In genomic region chr1:144033498-144033897, GRCm38 (mm10) we compare ENCODE assay signal across 24 mouse cellular contexts.
"Had no signal": no experiment of that assay in that cellular context is flagged by ENCODE, and none has a peak within 500 bp of the region (broad histone marks: within the 10 kb centered on the region; RNA-seq: fewer than 3 reads in every experiment).

No protein-coding gene starts in this region.

- DNase-seq: gastrocnemius, postnatal 14 days; gastrocnemius, postnatal 36 days; heart, adult 18-20 months; heart, postnatal 10 days; heart, postnatal 4 days; kidney, adult 18-20 months; kidney, adult 8-10 months; kidney, postnatal 10 days; kidney, postnatal 25 days; layer of hippocampus, adult 9-11 months; layer of hippocampus, postnatal 36 days; liver; liver, embryonic 13.5 days had no signal

- H3K27ac ChIP-seq: heart, embryonic 10.5 days; hindbrain, embryonic 10.5 days; hindbrain, embryonic 12.5 days; hindbrain, embryonic 14.5 days; limb, embryonic 10.5 days; limb, embryonic 12.5 days; liver, embryonic 13.5 days; liver, embryonic 15.5 days had no signal

- ATAC-seq: hindbrain, embryonic 16.5 days; intestine, embryonic 16.5 days had no signal

- H3K9me3 ChIP-seq: heart, embryonic 10.5 days; heart, embryonic 12.5 days; hindbrain, embryonic 10.5 days; hindbrain, embryonic 12.5 days; limb, embryonic 10.5 days; limb, embryonic 12.5 days; liver, embryonic 13.5 days; liver, embryonic 15.5 days had no signal

- H3K27me3 ChIP-seq: heart, embryonic 12.5 days; hindbrain, embryonic 12.5 days; limb, embryonic 12.5 days; liver, embryonic 13.5 days; liver, embryonic 15.5 days had no signal

- H3K9ac ChIP-seq: heart, embryonic 12.5 days; hindbrain, embryonic 12.5 days; hindbrain, embryonic 14.5 days; limb, embryonic 12.5 days; liver, embryonic 13.5 days; liver, embryonic 15.5 days had no signal

- H3K4me1 ChIP-seq: heart, embryonic 10.5 days; heart, embryonic 12.5 days; hindbrain, embryonic 10.5 days; limb, embryonic 10.5 days; limb, embryonic 12.5 days; liver, embryonic 13.5 days; liver, embryonic 15.5 days had no signal

- H3K36me3 ChIP-seq: heart, embryonic 10.5 days; heart, embryonic 12.5 days; hindbrain, embryonic 10.5 days; hindbrain, embryonic 12.5 days; limb, embryonic 10.5 days; limb, embryonic 12.5 days; liver, embryonic 13.5 days; liver, embryonic 15.5 days had no signal

- H3K4me2 ChIP-seq: heart, embryonic 12.5 days; hindbrain, embryonic 12.5 days; hindbrain, embryonic 14.5 days; limb, embryonic 12.5 days; liver, embryonic 11.5 days; liver, embryonic 13.5 days; liver, embryonic 15.5 days had no signal

- H3K4me3 ChIP-seq: heart, embryonic 10.5 days; heart, embryonic 12.5 days; hindbrain, embryonic 10.5 days; hindbrain, embryonic 12.5 days; limb, embryonic 10.5 days; limb, embryonic 12.5 days; liver, embryonic 13.5 days; liver, embryonic 15.5 days had no signal
